Mouse (Mus musculus) left cerebral cortex, postnatal 4 days (tissue): ENCODE results near the gene Acbd6. TPM values are rescaled to one million over a fixed set of nuclear protein-coding genes. Genes with fewer than 3 reads are reported as not detected.

Source experiments
- DNase-seq: peaks from one replicate; pipeline ENCODE4 v3.0.0-alpha.2; 2022
- intact Hi-C: fragments of 180-260 bp; cut with DNase I; formaldehyde crosslinking; loops from one replicate; pipeline ENCODE4 v1.15.1; 2025
- total RNA-seq, 2 experiments: library from RNA; stranded (reverse); gene quantifications; 2 replicates each; pipeline ENCODE4 v1.2.3; 2021

Acbd6 gene
- total RNA-seq, 2 experiments from 2014 or later: 116 to 121 TPM

DNA sequence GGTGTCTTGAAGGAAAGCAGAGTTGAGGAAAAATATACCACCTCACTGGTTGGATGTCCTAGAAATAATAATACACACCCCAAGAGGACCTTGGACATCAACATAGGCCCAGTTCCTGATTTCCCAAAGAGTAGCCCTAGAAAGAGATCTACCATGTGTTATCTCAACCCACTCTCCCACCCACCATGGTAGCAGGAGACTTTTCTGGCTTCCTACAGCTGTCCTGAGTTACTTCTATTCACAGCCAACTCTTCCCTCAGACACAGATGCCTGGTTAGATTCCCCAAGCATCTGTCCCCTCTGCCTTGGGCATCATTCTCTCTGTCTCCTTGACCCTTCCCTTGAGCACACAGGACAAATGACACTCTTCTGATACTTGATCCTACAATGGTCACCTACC is 157.4 kb downstream of the Acbd6 start:
- no peak for DNase-seq

DNA sequence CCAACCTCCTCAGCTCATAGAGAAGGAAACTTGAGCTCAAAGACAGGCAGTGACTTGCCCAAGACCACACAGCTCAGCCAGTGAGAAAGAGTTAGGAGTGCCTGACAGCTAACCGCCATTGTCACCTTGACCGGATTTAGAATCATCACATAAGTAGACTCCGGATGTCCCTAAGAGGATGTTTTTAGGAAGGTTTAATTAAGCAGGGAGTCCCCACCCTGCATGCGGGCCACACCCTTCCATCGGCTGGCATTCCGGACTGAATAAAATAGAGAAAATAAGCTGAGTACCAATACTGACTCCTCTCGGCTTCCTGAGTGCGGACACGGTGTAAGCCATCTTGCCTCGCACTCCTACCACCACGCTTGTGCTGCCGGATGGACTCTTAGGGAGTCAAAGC is 159.4 kb downstream of the Acbd6 start:
- DNase-seq: no peak
- intact Hi-C loops: no loop called here

More for the DNA sequence above, 157.4 kb downstream of the Acbd6 start:
- intact Hi-C loops: no loop called here

DNA sequence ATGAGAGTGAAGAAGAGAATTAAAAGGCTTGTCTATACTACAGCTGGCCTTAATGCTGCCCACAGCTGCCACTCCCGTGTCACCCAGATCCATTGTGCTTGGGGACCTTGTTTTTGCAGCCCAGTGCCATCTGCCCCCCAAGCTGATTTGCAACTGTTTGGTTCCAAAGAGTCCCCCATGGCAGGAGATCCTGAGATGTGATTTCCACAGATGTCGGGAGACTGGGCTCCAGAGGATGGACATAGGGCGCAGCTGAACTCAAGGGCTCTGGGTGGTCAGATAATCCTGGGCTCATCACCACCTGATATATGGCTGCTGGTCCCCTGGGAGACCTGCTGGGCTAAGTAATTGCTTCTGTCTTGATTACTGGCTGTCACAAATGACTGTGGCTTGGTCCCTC is 160.9 kb downstream of the Acbd6 start:
- intact Hi-C loops: no loop called here
- no peak for DNase-seq

DNA sequence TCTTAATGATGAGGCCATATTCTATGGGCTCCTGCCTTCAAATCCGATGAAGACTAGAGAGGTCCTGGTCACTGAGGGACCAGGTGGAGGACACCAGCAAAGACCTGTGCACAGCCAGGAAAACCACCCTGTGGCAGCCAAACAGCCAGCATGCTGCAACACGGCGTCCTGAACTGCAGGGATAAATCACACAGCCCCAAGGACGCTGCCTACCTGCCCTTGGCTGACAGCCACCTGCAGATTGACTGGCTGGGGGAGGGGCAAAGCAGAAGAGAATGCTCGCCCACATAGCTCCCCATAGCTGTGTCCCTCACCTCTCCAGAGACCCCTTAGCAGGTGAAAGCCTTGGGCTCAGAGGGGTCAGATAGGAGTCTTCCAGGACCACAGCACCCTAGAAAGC is 162.1 kb downstream of the Acbd6 start:
- no peak for DNase-seq
- intact Hi-C loops: loop anchor here (5.0 kb wide), 1 partner anchor 143 kb away; no protein-coding TSS in a partner anchor

DNA sequence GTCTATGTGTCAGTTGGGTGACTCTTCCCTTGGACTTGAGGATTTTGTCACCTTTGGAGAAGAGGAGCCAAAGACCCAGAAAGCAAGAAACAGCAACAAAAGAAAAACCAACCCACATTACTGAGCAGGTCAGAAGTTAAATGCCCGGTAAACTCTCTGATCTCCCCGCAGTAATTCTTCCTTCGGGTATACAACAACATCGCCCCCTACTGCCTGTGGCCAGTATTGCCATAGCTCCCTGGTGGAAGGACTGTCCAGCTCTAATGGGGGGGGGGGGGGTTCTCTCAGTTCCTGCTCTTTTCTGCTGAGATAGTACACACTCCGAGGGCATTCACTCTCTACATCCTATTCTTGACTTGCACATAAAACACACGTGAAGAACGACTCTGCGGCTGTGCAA is 163.5 kb downstream of the Acbd6 start:
- intact Hi-C loops: loop anchor here (5.0 kb wide), 1 partner anchor 144 kb away; no protein-coding TSS in a partner anchor
- peak; percentile 73 for DNase-seq

DNA sequence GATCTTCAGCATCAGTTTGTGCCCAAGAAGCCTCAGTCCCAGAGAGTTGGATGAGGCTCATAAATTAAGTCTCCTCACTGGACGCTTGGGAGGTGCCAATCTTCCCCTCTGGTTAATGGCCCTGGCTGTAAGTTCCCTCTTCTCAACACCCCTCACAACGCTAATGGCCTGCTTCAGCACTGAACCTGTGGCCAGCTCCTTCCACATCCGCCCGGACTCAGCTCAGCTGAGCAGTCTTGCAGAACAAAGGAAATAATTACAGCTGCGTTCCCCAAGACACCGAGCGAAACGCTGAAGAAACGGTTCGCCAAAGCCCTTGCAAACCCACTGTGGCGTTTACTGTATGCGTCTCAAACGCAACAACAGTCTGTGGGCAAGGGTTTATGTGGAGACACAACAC is 164.3 kb downstream of the Acbd6 start:
- DNase-seq: no peak

DNA sequence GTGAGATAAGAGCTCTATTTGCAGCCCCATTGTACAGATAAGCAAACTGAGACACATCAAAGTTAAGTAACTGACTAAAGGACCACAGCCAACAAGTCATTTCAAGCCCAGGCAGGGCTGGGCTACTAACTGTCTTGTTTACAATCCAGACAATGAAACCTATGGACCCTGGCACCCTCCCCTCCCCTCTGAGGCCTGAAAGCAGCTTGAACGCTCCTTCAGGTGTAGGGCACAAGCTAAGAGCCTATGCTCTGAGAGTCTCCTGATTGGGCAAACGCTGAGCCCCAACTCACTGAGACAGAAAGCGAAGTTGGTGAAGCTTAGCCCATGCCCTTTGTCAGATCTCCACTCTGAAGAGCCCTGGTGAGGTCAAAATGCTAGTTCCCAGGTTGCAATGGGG is 166.4 kb downstream of the Acbd6 start:
- DNase-seq: no peak
- intact Hi-C loops: loop anchor here (5.0 kb wide), 1 partner anchor 147 kb away; no protein-coding TSS in a partner anchor

More for the DNA sequence above, 164.3 kb downstream of the Acbd6 start:
- intact Hi-C loops: loop anchor here (5.0 kb wide), 1 partner anchor 145 kb away; no protein-coding TSS in a partner anchor

DNA sequence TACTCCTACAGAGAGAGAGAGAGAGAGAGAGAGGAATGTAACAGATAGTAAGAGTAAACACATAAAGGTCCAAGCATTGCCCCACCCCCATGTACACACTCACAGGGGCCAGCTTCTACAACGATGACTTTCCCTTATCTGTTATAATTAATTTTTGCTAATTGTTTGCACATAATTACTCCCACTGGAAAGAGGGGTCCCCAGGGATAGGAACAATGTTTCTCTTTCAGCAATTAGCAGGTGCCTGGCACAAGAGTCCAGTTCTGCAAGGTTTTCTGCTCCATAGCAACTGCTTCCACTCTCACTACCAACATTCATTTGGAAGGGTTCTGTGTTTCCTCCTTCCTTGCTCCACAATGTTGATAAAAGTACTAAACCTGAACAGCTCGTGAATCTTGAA is 168.0 kb downstream of the Acbd6 start:
- no peak for DNase-seq
- intact Hi-C loops: no loop called here

DNA sequence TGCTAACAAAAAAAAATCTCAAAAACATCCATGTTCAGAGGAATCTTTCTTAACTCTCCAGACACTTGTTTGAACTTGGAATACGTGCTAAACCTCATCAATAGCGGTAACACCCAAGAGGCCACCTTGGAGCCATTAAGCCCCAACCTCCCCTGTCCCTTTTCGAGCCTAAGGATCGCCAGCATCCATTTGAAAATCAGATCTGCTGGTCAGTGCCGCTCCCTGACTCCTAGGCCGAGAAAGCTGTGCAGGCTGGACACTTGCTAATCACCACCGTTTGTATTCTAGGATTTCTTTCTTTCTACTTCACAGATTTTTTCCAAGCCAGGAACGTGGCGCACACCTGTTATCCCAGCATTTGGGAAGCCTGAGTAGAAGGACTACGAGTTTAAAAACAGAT is 169.9 kb downstream of the Acbd6 start:
- no peak for DNase-seq
- intact Hi-C loops: no loop called here

DNA sequence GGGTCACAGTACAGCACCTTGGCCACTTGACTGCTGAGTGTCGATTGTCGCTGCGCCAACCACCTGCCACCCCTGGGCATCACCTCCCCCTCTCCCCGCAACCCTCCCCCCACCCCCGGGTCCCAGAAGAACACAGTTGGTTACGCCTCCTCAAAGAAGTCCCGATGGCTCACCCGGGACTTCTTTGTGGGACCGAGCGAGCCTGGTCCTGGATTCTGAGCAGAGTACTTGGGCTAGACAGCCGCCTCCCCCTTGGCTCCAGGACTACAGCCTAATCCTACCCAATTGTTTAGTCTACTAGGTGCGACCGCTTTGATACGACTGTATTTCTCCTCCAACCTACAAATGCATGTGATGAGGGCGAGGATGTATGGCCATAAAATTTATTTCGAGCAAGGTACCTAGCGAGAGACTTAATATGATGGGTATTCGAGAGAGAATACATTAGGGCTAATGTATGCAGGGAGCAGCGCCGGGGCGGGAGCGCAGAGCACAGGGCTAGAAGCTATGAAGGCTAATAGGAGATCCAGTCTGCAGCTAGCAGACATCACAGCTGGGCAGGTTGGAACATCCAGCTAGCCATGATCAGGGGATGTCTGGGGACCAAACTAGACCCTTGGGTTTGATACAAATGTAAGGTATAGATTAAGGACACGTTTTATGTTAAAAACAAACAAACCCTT is 171.3 kb downstream of the Acbd6 start:
- no peak for DNase-seq
- intact Hi-C loops: no loop called here

DNA sequence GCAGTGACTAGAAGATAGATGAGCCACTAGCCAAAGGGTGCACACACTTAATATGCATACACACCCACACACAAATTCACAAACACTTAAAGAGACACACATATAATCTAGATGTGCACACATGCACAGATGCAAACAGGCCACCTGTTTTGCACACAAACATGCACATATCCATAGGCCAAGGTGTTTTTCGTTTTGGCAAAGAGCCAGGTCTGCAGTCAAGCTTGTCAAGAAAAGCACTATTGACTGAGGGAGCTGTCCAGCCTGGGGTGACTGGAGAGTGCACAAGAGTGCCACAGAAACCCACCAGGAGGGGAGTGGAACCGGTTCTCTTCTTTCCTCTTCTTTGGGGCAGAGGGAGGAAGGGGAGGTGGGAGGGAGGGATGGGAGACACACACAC is 173.2 kb downstream of the Acbd6 start:
- no peak for DNase-seq
- intact Hi-C loops: no loop called here

DNA sequence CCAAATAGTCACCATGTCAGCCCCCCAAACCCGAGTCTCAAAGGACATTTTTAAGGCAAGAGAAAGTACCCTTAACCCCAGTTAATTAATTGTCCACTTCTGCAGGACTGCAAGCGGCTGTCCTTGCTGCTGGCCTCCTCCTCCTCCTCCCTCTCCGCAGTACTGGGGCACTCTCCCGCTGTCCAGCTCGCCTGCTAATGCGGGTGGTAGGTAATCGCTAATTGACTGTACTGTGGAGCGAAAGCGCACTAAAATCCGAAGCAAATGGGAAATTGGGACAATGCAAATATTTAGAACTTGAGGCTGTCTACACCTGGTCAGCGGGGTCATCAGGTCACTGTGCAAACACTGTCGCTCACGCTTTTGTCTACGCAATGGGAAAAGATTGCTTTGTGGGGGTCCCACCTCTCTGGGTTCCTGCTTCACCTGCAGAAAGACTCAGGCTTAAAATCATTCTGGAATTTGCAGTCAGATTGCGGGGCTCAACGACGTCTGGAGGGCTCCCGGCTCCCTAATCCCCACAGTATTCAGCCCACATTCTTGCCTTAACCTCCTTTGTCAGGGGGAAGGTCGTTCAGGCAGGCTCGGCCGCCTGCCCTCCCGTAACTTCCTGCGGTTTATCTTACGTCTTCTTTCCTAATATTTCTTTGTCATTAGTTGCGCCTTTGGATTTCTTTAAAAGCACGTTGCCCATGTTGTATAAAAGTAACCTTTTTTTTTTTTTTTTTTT is 178.3 kb downstream of the Acbd6 start:
- DNase-seq: no peak
- intact Hi-C loops: no loop called here

DNA sequence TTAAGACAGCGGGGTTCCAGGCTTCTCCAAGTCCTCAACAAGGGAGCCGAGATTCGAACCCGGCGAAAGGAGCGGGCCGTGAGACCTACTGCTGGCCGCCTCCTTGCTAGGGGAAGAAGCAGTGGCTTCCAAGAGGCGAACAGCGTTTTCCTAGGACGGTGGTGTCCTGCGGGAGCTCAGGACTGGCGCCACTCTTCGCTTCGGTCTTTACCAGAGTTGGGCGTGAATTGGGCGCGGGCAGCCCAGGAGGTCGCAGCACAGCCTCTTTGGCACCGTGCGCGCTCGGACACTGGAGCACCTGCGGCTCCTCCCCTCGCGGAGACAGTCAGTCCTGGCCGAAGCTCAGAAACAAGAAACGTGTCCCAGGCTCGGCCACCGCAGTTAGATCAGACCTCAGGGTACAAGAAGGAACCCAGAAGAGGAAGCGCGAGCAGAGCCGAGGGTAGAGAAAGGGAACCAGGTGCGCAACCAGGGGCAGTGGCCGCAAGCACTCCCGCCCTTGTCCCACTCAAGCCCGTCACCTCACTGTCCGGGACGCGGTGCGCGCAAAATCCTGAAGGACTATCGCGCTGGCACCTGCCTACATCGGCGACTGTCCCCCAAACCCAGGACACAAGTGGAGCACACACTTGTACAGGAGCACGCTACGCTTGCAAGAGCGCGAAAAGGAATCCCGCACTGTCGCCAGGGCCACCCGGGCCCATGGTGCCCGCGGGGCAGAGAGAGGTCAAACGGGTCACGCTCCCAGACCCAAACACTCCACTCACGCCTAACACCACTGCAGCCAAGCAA is 179.3 kb downstream of the Acbd6 start:
- DNase-seq: no peak
- intact Hi-C loops: no loop called here

DNA sequence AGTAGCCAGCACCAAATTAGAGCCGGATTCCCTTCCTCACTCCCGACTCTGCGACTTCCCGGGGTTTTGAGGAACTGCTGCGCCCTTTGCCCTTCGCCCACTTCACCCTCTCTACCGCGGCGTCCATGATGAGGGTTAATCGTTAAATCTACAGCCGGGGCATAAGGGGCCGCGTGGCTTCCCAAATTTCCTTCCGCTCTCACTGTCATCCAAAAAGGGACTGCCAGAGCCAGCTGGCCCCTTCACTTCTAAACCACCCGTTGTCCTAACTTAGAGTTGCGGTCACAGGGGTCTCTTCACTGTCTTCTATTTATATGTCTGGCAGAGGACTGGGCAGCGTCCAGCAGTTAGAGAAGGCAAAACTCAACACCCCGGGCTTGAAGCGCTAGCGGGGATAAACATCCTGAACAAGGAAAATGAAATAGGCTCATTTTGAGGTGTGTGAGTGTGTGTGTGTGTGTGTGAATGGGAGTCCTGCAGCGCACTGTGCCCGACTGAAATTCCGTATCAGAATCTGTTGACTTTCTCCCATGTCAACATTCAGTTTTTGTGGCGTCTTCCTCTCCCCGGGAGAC is 180.0 kb downstream of the Acbd6 start:
- DNase-seq: no peak
- intact Hi-C loops: no loop called here

Other genes with a start within 250 kb of the Acbd6 start
- 100 to 1,000 TPM; 153 to 167 TPM for gene Xpr1, start 140.7 kb upstream of the Acbd6 start, total RNA-seq
- under 1 TPM in 1 of 2 experiments, not detected in 1; 0.14 TPM for gene Lhx4, start 193.6 kb downstream of the Acbd6 start, total RNA-seq